Mouse (Mus musculus): ENCODE results near the gene Gabra1. TPM values are rescaled to one million over a fixed set of nuclear protein-coding genes. Genes with fewer than 3 reads are reported as not detected.

Gabra1 gene
- polyA plus RNA-seq (2012; rRNA removed) = 201 and 202 TPM in 2 replicates

DNA sequence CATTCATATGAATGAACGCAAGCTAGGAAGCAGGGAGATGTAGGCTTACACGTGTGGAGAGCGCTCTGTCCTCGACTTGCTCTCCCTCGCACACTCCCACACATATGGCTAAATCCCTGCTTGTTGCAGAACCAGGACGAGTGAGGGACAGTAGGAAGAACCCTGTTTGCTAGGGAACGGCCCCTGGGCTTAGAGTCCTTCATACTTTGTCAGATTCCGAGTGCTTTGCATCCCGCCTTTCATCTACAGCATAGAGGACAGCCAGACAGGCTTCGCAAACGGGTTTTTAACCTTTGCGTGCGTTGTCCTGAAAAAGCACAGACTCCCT, at the start of gene Gabra1:
Gene Gabra1 (minus strand): TSS at position 106 of the 328 bp plus-strand sequence.
- H3K4me1 ChIP-seq (ENCODE audit: control insufficient read depth, insufficient read depth, low read length) = no peaks in the 10 kb centered on the region
- peak within 1 kb of the TSS; percentile 84 for H3K27ac ChIP-seq (ENCODE audit: insufficient read depth, low read length)
- TF ChIP-seq CTCF (IDR thresholded peaks at IDR 0.05; ENCODE audit: extremely low read depth, insufficient read depth, low read length) = no peak
- peak; percentile 88 for TF ChIP-seq POLR2A (IDR thresholded peaks at IDR 0.05; ENCODE audit: extremely low read depth, insufficient read depth, low read length)
- peak within 1 kb of the TSS; percentile 64 for H3K4me3 ChIP-seq (ENCODE audit: insufficient read depth, low read length)

DNA sequence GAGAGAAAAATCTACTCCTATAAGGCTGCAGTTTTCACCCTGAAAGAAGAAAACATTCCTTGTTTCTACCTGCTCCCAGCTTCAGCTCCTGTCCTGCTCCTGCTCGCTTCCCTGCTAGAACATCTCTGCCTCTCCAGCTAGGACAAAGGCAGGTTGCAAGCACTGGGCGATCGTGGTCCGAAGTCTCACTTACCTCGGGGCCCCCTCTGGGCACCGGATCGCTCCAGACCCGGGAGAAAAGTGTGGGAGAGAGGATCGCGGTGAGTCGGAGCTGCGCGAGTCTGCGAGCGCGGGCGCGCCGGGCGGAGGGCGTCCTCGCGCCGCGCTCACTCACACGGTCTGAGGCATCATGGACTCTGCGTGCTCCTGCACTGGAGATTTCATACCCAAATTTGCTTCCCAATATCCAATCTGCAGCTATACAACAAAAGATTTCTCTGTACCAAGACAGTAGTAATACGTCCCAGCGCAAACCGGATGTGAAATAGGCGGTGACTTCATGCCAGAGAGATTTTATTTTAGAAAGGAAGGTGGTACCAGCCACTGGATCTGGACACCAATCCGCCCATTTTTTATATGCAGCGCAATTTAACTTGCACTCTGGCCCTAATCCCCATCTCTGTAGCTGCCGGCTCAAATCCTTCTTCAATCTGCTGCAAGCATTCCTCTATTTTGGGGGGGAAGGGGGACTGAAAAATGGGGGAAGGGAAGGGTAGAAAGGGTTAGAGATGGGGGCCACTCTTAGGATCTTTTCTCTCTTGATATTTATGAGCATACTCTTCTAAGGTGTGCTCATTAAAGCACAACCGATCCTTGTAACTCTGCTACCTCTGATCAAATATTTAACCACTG, 531 bp downstream of the Gabra1 start:
- Histone ChIP-seq H3K4me1 (ENCODE audit: control insufficient read depth, insufficient read depth, low read length) (no peaks in the 10 kb centered on the region), H3K4me3 (ENCODE audit: insufficient read depth, low read length) (peak overlapping the region; percentile 64), H3K27ac (ENCODE audit: insufficient read depth, low read length) (peak overlapping the region; percentile 84)
- TF ChIP-seq CTCF (IDR thresholded peaks at IDR 0.05; ENCODE audit: extremely low read depth, insufficient read depth, low read length) (no peak), POLR2A (IDR thresholded peaks at IDR 0.05; ENCODE audit: extremely low read depth, insufficient read depth, low read length) (peak; percentile 62; the same call in 1 of the 2 replicates)

DNA sequence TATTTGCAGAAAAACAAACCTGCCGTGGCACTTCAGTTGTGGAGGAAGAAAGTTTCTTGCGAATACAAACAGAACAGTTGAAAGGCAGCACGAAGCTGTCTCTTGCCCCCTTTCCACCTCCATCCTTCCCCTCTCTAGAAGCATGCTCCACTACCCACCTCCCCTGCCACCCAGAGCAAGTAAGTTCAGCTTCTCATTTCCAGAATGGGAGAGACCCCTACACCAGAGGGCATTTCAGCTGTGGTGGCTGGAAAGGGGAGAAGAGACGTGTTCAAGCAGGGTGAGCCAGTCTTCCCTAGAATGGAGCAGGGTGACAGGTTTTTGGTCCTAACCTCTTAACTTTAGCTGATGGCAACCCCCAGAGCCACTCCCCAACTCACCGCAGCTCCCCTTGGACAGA, 1.3 kb downstream of the Gabra1 start:
- Histone ChIP-seq H3K27ac (ENCODE audit: insufficient read depth, low read length) (peak overlapping the region; percentile 84), H3K4me3 (ENCODE audit: insufficient read depth, low read length) (peak overlapping the region; percentile 64), H3K4me1 (ENCODE audit: control insufficient read depth, insufficient read depth, low read length) (no peaks in the 10 kb centered on the region)
- TF ChIP-seq CTCF (IDR thresholded peaks at IDR 0.05; ENCODE audit: extremely low read depth, insufficient read depth, low read length) (no peak), POLR2A (IDR thresholded peaks at IDR 0.05; ENCODE audit: extremely low read depth, insufficient read depth, low read length) (no peak)

DNA sequence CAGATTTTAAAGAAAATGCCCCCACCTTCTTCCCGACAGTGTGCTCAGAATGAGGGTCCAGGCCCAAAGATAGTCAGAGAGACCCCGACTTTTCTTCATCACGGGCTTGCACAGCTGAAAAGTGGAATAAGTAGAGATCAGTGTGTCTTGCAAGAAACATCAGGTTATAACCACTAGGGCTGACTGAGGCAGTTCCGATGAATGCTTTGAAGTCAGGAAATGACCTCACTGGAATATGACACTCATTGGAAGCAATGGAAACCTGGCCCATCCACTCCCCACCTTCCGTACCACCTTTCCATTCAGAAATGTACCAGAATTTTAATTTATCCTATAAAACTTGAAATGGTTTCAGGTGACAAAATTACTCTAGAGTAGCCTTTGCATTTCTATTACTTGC, 3.2 kb downstream of the Gabra1 start:
- Histone ChIP-seq H3K4me1 (ENCODE audit: control insufficient read depth, insufficient read depth, low read length) (no peaks in the 10 kb centered on the region), H3K27ac (ENCODE audit: insufficient read depth, low read length) (no peak overlapping the region), H3K4me3 (ENCODE audit: insufficient read depth, low read length) (peak overlapping the region; percentile 64; the same call in 1 of the 2 replicates)
- TF ChIP-seq POLR2A (IDR thresholded peaks at IDR 0.05; ENCODE audit: extremely low read depth, insufficient read depth, low read length) = no peak
- TF ChIP-seq CTCF (IDR thresholded peaks at IDR 0.05; ENCODE audit: extremely low read depth, insufficient read depth, low read length) = no peak

DNA sequence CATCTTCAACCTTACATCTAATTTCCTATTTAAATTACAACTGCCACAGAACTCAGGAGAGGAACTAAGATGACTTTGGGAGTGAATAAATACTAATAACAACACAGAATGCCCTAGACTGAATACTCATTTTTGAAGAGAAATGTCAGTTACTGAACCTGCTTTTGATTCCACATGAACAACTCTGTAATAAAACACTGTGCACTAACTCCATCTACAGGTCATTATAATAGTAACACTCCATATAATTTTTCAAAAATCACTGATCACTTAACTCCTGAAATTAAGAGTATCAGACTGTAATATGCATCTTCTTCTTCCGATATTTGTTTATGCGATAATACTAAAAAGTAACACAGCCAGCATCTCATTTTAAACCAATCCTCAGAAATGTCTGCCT, 4.4 kb downstream of the Gabra1 start:
- TF ChIP-seq POLR2A (IDR thresholded peaks at IDR 0.05; ENCODE audit: extremely low read depth, insufficient read depth, low read length) (no peak), CTCF (IDR thresholded peaks at IDR 0.05; ENCODE audit: extremely low read depth, insufficient read depth, low read length) (no peak)
- Histone ChIP-seq H3K27ac (ENCODE audit: insufficient read depth, low read length) (no peak overlapping the region), H3K4me1 (ENCODE audit: control insufficient read depth, insufficient read depth, low read length) (no peaks in the 10 kb centered on the region), H3K4me3 (ENCODE audit: insufficient read depth, low read length) (peak overlapping the region; percentile 24; the same call in 1 of the 2 replicates)

DNA sequence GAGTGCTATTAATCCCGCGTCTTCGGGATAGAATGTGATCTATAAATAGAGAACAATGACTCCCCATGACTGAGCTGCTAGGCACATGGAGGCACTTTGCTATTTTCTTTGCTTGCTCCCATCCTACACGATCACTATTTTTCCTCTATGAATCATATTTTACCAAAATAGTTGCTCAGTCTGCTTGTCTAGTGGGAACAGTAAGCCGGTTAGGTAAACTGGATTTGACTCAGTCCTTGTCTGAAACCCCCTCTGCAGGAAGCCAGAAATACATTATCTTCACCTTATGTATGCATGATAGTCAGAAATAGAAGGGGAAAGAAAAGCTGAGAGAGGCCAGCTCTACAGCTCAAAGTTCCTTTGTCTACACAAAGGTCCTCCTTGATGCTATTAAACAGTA, 31.3 kb downstream of the Gabra1 start:
- no peak for TF ChIP-seq CTCF (IDR thresholded peaks at IDR 0.05; ENCODE audit: extremely low read depth, insufficient read depth, low read length)
- no peak for TF ChIP-seq POLR2A (IDR thresholded peaks at IDR 0.05; ENCODE audit: extremely low read depth, insufficient read depth, low read length)
- Histone ChIP-seq H3K27ac (ENCODE audit: insufficient read depth, low read length) (no peak overlapping the region), H3K4me1 (ENCODE audit: control insufficient read depth, insufficient read depth, low read length) (peaks cover 2% of the 10 kb centered on the region; the same call in 1 of the 2 replicates), H3K4me3 (ENCODE audit: insufficient read depth, low read length) (no peak overlapping the region)

DNA sequence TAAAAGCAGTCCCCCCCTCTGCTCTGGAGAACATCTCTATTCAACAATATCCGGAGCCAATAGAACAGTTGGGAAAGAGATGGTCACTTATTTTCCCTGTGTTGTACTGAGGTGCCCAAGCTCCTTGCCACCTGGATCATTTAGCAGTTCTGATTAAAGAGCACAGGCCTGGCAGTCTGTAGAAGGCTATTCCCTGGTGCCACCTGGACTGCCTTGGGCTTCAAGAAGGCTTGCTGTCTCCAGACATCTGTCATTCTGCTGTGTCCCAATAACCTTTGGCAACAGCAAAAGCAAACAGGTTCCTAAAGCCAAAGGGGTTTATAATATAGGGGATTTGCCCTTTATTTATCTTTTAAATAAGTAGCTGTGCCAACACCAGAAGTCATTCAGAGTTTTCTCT, 65.8 kb downstream of the Gabra1 start:
- H3K4me1 ChIP-seq (ENCODE audit: control insufficient read depth, insufficient read depth, low read length) = no peaks in the 10 kb centered on the region
- H3K27ac ChIP-seq (ENCODE audit: insufficient read depth, low read length) = no peak overlapping the region
- TF ChIP-seq POLR2A (IDR thresholded peaks at IDR 0.05; ENCODE audit: extremely low read depth, insufficient read depth, low read length) (no peak), CTCF (IDR thresholded peaks at IDR 0.05; ENCODE audit: extremely low read depth, insufficient read depth, low read length) (no peak)
- H3K4me3 ChIP-seq (ENCODE audit: insufficient read depth, low read length) = no peak overlapping the region

DNA sequence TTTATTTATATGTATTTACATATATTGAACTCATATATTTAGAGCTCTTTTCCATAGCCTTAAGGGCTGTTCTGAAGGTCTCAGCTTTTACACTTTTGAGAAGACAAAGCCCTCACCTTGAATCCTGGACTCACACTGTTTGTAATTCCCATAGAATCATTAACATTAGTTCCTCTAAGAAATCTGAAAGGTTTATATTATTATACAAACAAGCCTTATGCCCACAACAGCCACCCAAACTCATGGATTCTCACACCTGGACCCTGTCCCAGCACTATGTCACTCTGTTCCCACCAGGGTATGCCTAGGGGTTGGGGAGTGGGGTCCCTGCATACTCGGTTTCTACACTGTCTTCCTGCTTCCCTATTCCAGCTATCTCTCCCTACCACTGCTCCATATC, 72.7 kb downstream of the Gabra1 start:
- H3K27ac ChIP-seq (ENCODE audit: insufficient read depth, low read length) = no peak overlapping the region
- H3K4me3 ChIP-seq (ENCODE audit: insufficient read depth, low read length) = no peak overlapping the region
- no peaks in the 10 kb centered on the region for H3K4me1 ChIP-seq (ENCODE audit: control insufficient read depth, insufficient read depth, low read length)
- TF ChIP-seq CTCF (IDR thresholded peaks at IDR 0.05; ENCODE audit: extremely low read depth, insufficient read depth, low read length) = no peak

DNA sequence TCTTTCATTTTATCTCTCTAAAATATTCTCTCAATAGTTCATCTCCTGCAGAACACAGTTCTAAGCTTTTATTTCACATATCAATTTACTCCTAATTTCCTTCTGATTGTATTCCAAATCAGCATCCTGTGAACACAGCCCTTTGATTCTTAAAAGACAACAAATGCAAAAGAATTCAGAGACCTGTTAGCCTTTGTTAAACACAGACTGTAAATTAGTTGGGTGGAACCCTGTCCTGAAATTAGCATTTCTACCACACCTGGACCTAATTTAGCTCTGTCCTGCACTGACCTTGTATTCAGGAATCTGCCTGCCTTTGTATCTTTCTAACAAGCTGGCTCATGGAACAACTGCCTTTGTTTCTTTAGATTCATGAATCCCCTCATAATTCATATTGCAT, 73.1 kb downstream of the Gabra1 start:
- Histone ChIP-seq H3K27ac (ENCODE audit: insufficient read depth, low read length) (no peak overlapping the region), H3K4me3 (ENCODE audit: insufficient read depth, low read length) (no peak overlapping the region), H3K4me1 (ENCODE audit: control insufficient read depth, insufficient read depth, low read length) (no peaks in the 10 kb centered on the region)
- no peak for TF ChIP-seq CTCF (IDR thresholded peaks at IDR 0.05; ENCODE audit: extremely low read depth, insufficient read depth, low read length)
- no peak for TF ChIP-seq POLR2A (IDR thresholded peaks at IDR 0.05; ENCODE audit: extremely low read depth, insufficient read depth, low read length)

DNA sequence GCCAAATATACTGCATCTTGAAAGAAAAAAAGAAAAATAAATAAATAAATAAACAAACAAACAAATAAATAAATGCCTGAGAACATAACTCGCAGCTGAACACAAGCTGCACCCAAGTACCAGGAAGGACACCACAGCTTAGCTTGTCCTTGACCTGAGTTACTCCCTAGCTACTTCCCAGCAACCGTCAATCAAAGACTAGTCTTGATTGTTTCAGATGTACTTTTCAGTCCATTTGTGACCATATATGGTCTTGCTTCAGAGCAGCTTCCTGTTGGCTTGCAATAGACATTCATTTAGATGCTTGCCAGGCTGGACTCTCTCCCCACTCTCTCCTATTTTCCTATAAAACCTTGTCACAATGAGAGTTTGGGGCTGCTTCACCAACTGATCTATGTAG, 87.2 kb downstream of the Gabra1 start:
- H3K4me3 ChIP-seq (ENCODE audit: insufficient read depth, low read length) = no peak overlapping the region
- no peaks in the 10 kb centered on the region for H3K4me1 ChIP-seq (ENCODE audit: control insufficient read depth, insufficient read depth, low read length)
- H3K27ac ChIP-seq (ENCODE audit: insufficient read depth, low read length) = no peak overlapping the region
- TF ChIP-seq POLR2A (IDR thresholded peaks at IDR 0.05; ENCODE audit: extremely low read depth, insufficient read depth, low read length) = no peak
- TF ChIP-seq CTCF (IDR thresholded peaks at IDR 0.05; ENCODE audit: extremely low read depth, insufficient read depth, low read length) = no peak

Other genes with a start within 250 kb of the Gabra1 start
- 129 and 146 TPM in 2 replicates for gene Gabrg2, start 182.1 kb downstream of the Gabra1 start, polyA plus RNA-seq (2012; rRNA removed)
- 0.32 TPM in 1 of 2 replicates, not detected in the other for gene Gabra6, start 138.1 kb upstream of the Gabra1 start, polyA plus RNA-seq (2012; rRNA removed)
- gene Gabrb2, start 236.8 kb upstream of the Gabra1 start, polyA plus RNA-seq (2012; rRNA removed) = 48.1 and 49.9 TPM in 2 replicates